Mouse (Mus musculus) embryo, embryonic 11.5 days (tissue): ENCODE results near the gene Pomc.
"Not testable (repeated sequence)": the region's sequence is repeated elsewhere in the genome, so short reads cannot be mapped to it uniquely, and the experiment has no call there.

Experiments
- DNase-seq: peaks from one replicate; pipeline ENCODE4 v3.0.0-alpha.2; 2012; ENCODE audit warnings: low read depth, low spot score

Gene Pomc

GRCm38 (mm10) chr12:3967196-3967595, 12.4 kb downstream of the Pomc start:
- DNase-seq, result no peak

GRCm38 (mm10) chr12:3968380-3968779, 13.6 kb downstream of the Pomc start:
- DNase-seq, result no peak

DNA sequence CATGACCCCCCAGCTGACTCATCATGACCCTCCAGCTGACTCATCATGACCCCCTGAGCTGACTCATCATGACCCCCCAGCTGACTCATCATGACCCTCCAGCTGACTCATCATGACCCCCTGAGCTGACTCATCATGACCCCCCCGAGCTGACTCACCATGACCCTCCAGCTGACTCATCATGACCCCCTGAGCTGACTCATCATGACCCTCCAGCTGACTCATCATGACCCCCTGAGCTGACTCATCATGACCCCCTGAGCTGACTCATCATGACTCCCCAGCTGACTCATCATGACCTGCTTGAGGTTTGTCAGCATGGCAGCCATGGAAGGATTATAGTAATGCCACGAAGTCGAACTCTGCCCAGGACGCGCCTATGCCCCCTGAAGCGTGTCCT, 18.4 kb downstream of the Pomc start:
- DNase-seq, result not testable (repeated sequence)

GRCm38 (mm10) chr12:3980991-3981349, 26.2 kb downstream of the Pomc start:
- DNase-seq, result no peak

- DNase-seq, result peak; percentile 80
These were observed 26.8 kb downstream of the Pomc start for GRCm38 (mm10) chr12:3981350-3982131.

GRCm38 (mm10) chr12:3982257-3982656, 27.5 kb downstream of the Pomc start:
- no peak for DNase-seq

GRCm38 (mm10) chr12:3983736-3984135, 29.0 kb downstream of the Pomc start:
- DNase-seq, result peak; percentile 53

- DNase-seq, result no peak
These were observed 29.7 kb downstream of the Pomc start for GRCm38 (mm10) chr12:3984446-3984845.

DNA sequence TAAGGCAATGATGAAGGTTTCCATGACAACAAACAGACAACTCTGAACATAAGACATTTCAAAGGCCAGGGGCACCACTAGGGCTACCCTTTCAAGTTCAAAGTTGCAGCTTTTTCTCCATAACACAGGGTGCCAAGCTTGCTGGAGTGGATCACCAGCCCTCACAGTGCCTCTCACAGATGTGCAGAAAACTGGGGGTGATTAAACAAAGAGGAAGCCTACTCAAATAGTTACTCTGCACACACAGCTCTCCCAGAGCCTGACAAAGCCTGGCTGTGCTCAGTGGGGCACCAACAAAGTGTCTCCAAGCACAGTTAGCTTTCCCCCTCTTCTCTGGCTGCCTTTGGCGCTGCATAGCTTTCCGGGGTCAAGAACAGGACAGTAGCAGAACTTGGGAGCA, 35.2 kb downstream of the Pomc start:
- no peak for DNase-seq

DNA sequence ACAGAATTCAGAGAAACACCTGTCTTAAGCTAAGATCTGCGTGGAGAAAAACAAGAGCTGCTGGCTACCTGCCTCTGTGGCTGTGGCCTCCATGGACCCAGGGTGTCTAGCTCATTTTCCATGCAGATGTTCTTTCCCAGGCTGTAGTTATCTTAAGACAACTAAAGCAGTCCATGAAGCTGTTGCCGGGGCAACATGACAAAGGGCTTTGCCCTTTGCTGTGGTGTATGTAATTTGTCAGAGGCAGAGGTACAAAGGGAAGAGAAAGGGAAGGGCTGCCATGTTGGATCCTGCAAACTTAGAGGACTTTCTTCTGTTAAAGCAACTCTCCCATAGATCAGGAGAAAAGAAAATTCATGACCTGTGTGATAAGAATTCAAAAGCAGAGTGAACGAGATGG, 36.3 kb downstream of the Pomc start:
- DNase-seq, result no peak

GRCm38 (mm10) chr12:3996749-3997148, 42.0 kb downstream of the Pomc start:
- no peak for DNase-seq

DNA sequence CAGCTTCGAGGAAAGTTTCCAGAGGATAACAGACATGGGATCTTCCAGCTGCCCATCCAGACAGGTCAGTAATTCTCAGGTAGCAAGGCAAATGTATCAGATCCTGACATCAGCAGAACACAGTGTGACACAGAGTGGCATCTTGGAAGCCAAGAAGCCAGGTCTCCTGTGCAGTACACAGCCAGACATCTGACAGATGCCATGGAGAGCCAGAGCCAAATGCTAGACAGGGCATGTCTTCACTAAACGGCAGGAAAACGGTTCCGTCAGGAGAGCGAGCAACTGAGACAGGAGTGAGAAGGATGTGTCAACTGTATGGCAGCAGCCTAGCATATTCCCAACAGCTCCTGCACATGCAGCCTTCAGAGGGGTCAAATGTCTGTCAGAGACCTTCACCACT, 45.7 kb downstream of the Pomc start:
- DNase-seq, result no peak

DNA sequence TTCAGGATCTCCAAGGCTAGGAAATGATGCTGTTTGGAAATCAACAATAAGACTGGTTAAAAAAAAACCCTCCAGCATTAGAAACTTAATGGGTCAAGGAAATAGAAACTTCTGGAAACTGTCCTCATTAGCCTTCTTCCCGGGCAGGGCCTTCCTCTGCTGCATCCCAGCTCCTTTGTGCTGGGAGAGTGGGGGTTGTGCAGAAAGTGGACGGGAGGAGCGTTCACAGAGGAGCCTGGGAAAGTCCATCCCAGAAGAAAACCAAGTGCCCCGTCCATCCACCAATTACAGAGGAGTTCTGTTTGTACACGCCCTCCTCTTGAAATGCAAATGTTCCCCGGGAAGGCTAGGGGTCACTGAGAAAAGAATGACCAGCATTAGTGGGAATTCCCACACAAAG, 49.9 kb downstream of the Pomc start:
- DNase-seq, result no peak

DNA sequence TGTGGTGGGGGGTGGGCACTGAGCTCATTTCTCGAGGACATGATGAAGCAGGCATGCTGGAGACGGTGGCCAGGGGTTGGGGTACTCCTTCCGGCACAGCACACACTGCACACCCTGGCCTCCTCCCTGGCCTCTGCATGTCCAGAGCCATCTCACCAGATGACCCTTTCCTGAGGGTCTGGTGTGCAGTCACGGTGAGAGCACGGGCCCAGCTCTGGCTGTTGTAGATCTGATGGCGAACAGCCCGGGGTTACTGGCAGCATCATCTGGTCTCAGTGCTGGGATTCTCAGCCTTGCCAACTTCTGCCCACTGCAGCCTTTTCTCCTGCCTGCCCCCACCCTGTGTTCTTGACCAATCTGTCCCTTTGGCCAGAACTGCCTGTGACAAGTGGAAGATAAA, 51.3 kb downstream of the Pomc start:
- DNase-seq, result no peak

DNA sequence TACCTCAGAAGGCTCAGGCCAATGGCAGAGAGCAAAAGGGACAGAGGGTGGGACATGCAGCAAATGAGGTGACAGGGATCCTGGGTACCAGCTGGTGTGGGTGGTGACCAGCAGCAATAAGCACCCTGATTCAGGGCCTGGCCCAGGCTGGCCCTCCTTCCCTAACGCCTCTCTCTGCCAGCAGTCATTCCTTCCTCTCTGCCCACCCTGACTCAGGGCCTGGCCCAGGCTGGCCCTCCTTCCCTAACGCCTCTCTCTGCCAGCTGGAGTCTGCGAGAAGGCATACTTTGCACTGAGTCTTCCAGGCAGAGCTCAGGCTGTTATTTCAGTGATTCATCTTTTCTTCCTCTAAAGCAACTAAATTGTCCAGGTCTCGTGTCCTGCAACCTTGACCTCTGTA, 52.4 kb downstream of the Pomc start:
- DNase-seq, result no peak

DNA sequence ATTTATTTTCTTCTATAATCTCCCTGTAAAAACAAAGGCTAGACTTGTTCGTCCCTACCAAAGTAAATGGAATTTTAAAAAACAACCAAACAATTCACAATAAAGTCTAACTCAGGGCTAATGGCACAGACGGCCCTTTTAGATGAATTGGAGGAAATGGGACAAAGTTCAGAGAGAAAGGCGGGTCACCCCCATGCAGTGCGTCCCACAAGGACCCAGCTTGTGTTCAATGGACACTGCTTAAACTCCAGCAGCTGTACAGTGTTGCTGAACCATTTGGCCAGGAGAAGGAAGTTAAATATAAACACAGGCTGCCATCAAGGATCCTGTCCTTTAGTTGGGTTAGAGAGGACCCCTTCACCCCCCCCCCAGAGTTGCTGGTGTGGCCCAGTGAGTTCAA, 53.0 kb downstream of the Pomc start:
- DNase-seq, result no peak

- no peak for DNase-seq
These were observed 54.0 kb downstream of the Pomc start for GRCm38 (mm10) chr12:4008731-4009130.
